Mouse (Mus musculus) kidney, postnatal 4 days (tissue): ENCODE data around the gene Pnkd.

Experiments used
- DNase-seq, 2 experiments: peaks; one replicate each; pipeline ENCODE4 v3.0.0; 2021; ENCODE audit warnings: mixed read lengths in 2 of 2

The Pnkd gene

DNA sequence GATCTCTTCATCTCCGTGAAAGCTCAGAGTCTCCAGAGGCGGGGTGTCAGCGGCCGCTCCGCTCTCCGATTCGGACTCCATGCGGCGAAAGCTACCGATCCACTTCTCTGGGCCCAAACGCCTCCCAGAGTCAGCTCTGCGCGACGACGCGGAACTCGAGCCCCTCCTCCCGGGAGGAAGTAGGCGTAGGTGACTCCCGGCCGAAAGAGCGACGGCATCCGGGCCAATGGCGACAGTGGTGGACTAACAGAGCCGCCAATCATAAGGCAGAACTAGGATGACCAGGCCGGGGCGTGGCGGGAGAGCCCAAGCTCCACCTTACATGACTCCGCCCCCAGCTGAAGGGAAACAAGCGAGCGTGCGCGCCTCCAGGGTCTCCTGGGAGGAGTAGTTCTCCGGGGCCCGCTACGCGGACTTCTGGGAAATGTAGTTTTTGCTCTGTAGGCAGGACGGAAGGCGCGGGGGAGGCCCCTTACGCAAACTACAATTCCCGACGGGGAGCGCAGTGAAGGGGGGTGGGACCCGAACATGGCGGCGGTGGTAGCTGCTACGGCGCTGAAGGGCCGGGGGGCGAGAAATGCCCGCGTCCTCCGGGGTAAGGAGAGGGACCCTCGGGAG is at the start of gene Pnkd, which contains the start of gene Aamp:
Gene Pnkd, plus strand, starts transcription at position 388 of the 618 bp plus-strand sequence.
Gene Aamp, minus strand, starts transcription at position 196 of the 618 bp plus-strand sequence.
- DNase-seq, result peak; percentile 99 to 100

DNA sequence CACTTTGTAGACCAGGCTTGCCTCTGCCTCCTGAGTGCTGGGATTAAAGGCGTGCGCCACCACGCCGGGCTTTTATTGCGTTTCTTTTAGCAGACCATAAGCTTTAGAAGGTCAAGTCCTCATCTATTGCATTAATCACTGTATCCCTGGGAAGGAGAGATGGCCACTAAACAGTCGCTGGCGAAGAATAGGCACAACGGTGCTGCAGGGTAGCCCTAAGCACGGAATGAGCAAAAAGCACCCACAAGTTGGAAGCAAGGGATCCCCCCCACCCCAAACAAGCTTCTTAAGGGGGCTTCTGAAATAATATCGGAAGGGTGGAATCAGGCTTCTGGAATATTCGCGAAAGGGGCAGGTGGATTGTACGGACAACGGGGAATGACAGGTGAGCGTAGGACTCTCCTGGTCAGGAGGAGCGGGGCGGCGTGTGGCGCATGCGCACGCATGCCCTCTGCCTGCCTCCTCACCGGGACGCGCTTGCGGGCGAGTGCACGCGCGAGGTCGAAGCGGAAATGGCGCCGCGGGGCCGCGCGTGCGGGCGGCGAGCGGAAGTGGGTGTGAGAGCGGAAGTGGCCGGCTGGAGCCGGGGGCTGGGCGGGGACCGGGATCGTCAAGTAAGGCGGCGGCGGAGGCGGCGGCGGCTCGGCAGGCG is 48.7 kb upstream of the Pnkd start, which contains the start of gene Arpc2:
Gene Arpc2, plus strand, starts transcription at position 147 of the 652 bp plus-strand sequence.
- peak; percentile 97 to 99 for DNase-seq

DNA sequence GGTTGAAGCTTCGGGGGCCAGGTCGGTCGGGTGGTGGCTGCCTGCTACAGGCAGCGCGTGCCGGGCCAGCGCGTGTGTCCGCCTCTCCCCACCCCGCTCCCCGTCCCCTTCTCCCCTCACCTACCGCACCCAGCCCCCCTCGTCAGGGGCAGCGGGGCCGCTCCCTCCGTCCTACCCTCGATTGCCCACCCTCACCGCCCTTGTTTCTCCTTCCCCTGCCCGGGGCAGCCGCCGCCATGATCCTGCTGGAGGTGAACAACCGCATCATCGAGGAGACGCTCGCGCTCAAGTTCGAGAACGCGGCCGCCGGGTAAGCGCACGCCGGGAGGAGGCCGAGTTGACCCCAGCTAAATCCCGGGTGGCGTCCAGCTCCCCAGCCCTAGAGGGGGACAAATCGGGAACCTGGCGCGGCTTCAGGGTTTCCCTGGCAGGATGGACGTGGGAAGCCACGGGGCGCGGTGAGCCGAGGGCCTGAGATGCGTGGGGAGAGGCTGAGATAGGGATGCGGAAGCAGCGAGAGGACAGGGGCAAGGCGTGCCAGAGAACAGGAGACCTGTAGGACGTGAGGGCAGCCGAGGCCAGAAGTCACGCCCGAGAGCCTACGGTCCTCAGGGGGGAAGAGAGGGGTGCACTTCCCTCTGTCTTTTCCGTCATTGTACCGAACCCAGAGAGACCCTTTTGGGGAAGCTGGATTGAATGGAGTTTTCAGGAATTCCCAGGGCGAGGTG is 48.0 kb upstream of the Pnkd start:
- DNase-seq, result peak in 1 of 2 experiments; percentile 69

DNA sequence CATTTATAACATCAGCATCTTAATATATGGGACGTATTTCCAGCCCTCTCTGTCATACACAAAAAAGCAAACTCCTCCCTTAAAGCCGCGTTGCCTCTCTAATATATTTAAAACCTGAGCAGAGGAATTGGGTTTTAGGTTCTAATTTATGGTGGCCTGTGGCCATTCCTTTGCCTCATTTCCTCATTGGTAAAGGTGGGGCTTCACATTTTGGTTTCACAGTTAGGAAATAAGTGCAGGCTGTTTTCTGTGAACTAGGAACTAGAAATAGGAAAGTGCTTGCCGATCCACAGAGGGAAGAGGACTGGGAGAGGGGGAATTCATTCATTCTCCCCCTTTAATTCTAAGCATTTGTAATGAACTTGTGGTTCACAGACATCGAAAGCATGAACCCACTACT is 47.1 kb upstream of the Pnkd start:
- DNase-seq, result no peak

DNA sequence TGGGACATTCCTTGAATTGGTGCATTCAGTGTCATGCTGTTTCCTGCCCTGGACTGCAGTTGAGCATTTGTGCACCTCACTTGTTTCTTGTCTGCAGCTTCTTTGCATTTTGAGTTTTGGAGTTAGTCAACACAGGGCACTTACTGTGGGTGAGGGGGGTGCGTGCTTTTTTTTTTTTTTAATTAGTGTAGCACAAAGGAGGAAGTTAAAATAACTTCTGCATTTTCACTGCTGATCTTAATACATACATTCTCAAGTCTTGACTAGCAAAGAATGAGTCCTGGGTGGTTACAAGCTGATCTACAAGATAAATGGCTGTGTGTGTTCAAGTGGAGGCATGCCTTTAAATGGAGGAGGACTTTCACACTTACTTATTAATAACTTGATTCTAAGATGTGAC is 46.6 kb upstream of the Pnkd start:
- no peak for DNase-seq

DNA sequence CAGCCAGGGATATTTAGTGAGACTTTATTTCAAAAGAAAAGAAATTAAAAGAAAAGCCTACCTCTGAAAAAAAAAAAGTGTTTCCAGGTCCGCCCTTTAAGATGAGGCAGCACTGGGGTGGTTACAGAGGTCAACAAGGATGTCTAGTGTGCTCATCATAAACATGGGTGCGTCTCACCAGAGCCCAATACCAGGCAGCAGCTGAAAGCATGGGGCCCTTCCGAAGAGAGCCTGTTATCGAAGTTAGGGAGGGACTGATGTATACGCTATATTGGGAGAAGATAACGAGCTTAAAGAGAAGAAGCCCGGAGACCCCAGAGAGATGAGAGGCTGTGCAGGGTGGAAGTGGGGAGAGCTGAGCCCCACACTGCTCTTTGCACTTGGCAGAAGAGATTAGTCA is 45.6 kb upstream of the Pnkd start:
- no peak for DNase-seq

DNA sequence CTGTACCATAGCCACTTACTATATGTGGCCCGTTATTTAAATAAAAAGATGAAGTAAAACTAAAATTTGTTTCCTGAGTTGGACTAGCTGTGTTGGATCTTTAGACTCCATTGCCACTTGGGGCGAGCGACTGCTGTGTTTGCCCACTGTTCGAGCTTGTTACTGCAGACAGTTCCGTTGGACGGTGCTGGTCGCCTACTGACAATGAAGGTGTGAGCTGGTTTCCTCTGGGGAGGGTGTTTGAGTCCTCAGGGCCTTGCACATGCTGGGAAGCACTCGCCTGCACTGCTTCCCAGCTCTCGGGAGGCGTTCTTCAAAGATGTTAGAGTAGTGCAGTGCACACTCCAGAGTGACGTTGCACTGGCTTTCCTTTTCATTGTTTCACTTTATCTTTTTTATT is 45.1 kb upstream of the Pnkd start:
- peak; percentile 15 to 24 for DNase-seq

DNA sequence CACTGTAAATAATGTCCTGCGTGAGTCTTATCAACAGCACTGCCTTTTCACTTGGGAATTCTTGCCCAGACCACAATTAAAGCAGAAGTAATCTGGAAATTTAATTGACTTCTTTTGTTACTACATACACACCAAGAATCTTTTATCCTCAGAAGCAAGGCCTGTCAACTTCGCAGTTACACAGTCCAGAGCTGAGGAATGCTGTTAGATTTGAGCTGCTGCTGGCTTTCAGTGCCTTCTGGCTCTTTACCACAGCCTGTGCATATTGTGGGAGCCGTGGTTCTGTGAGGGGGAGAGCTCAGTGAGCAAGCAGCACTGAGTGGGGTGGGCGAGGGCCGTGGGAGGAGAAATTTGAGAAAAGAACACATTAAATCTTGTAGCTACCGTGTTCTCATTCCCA is 44.4 kb upstream of the Pnkd start:
- DNase-seq, result peak; percentile 54 to 70

DNA sequence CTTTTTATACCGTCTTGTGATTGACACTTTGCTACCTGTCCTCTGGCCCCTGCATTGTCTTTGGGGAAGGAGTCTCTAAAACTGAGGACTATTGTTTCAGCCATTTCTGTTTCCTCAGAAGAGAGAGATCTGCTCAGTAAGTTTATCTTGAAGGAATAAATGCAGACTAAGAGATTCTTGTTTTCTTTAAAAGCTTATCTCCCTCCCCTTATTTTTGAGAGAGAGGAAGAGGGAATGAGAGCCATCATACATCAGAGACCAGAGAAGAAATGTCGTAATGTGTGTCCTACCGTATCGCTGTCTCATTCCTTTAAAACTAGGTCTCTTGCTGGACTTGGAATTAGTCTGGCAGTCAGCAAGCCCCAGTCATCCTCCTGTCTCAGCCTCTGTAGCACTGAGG is 43.9 kb upstream of the Pnkd start:
- no peak for DNase-seq

DNA sequence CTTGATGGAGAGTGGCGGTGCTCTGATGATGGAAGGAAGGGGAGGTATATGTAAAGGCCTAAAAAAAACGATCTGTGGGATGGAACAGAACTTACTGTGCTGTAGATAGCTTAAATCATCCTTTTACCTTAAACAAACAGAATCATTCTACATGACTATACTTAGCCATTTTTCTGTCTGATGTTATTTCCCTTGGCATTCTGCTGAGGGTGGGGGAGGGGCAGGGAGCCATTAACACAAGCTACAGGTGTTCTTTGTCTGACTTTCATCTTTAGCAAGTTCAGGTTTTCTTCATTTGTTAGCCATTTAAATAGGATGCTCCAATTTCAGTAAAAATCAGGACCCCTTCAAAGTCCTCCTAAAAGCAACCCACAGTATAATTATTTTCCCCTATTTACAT is 39.2 kb upstream of the Pnkd start:
- no peak for DNase-seq

DNA sequence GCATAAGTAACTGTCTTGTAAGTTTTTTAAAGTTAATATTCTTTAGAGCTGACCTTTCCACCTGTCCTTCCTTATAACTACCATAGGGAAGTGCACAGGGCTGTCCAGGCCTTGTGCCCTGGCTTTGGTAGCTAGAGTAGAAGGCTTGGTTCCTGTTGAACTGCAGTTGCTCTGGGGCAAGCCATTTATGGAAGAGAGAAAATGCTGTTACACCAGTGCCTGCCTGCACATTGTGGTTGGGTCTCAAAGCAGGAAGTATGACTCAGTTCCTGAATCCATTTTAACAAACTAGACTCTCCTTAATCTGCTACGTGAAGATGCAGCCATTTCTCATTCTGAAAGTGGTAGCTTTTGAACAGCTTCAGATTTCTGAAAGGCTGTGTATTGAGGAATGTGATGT is 35.9 kb upstream of the Pnkd start:
- DNase-seq, result peak; percentile 27 to 54

DNA sequence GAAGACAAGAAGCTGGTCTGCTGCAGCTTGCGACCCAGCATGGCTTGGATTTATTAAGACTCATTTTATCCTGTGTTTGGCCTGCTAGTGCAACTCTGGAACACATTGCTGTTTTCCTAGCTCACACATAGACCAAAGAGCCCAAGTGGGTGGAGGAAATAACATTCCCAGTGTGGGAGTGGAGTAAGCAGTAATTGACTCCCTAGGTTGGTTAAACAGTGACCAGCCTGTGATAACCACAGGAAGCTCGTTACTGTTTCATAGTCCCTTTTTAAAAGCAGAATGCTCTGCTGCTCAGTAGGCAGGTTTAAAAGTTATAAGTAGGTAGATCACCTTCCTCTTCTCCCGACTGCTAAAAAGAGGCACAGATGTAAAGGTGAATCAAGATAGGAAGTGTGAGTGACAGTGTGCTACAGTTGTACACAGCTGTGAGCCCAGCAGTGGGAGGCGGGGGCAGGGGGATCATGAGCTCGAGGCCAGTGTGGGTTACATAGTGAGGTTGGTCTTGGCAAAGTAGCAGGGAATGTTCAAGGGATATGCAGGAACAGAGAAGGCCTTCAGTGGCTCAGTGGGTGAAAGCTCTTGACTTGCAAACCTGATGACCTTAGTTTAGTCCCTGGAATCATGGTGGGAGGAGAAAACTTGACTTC is 35.3 kb upstream of the Pnkd start:
- DNase-seq, result peak; percentile 57 to 69

DNA sequence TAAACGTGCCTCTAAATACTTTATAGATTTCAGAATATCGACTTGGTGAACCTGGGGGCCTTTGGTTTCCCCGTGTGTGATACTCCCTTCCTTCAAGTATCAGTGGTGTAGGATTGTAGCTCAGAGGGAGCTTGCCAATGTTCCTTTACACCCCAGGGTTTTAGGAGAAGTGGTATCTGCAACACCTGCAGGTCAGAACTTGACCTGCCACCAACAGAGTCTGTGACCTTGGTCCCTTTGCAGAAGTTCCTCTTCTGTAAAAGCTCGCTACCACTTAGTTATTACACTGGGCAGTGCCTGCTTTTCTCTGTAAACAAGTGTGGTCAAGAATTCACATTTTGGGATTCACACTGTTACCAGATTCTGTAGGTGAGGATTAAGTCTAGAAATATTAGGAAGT is 34.6 kb upstream of the Pnkd start:
- DNase-seq, result no peak

DNA sequence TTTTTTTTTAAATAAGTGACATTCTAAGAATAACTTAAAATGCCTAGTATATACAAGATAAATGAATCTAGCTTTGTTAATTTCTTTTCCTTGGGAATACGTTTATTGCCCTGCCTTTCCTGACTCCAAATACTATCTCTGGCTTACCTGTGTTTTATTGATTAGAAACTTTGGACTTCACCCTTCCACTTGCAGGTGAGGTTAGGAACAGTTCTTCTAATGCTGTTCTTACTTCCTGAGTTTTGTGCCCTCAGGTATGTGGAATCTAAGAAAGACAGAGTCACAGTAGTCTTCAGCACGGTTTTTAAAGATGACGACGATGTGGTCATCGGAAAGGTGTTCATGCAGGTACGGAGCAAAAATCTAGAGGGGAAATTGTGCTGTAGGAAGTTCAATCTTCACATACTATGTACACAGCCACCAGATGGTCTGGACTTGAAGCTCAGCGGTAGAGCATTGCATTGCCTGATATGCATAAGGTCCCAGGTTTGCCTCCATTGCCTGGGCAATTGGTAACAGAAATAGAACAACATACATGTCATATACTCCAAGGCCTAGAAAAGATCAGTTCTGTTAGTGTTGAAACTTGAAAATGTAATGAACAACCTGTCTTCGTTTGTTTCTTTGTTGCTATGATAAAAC is 28.9 kb upstream of the Pnkd start:
- DNase-seq, result no peak

DNA sequence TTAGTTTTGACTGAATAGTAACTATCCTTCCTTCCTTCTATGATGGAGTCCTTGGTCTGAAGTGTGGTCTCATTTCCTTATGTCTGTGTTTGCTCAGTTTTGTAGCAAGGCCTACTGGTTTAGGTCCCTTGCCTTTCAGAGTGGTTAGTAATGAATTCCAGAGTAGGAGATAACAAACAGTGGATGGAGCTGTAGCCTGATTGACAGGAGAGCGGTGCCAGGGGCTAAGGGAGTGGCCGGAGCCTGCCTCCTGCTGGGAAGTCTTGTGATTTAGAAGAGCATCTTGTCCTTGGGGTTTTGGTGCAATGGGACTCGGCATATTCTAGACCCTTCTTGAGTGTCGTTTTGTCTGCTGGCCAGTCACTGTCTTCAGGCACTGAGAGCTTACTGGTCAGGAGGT is 27.9 kb upstream of the Pnkd start:
- no peak for DNase-seq

DNA sequence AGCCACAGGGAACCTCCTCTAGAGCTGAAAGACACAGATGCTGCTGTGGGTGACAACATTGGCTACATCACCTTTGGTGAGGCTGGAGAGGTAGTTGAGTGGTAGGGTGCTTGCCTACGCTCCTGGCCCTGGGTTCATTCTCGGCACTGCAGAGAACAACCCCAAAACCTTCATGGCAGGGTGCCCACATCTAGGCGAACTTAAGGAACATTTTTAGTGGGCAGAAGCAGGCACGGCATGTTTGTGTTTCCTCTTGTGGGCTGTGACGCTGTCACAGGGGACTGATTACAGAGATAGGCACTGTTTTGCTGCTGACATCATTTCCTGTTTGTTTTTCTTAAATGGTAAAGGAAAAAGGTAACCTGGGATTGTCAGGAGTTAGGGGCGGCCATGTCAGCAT is 22.2 kb upstream of the Pnkd start:
- DNase-seq, result no peak

DNA sequence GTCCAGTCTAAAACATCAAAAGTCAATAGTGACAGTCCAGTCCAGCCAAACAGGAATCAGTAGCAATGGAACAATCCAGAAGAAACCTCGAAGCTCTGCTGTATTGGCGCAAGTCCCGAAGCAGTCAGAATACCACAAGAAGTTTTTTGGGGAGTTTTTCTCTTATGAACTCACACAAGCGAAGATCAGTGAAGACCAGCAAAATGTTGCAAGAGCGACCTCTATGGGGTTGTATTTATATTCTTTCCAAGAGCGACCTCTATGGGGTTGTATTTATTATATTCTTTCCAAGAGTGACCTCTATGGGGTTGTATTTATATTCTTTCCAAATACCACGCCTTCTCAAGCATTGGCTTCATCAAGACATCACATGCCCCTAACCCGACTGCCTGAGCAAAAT is 16.0 kb upstream of the Pnkd start:
- DNase-seq, result no peak

DNA sequence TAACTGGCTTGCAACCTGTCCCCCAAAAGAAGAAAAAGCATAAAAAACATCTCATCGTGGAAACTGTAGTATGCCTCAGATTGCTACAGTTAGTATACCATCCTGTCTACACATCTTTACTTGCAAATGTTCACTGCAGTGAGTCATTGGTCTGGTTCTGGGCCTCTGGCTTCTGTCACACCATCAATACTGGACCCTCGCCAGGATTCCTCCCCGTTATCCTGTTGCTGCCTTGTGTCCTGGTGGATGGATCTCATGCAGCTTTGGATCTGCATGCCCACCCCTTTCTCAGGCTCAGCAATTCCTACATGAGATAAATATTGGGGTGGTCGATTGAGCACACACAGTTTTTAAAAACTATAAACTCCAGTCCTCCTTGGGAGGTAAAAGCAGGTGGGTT is 13.1 kb upstream of the Pnkd start:
- no peak for DNase-seq

DNA sequence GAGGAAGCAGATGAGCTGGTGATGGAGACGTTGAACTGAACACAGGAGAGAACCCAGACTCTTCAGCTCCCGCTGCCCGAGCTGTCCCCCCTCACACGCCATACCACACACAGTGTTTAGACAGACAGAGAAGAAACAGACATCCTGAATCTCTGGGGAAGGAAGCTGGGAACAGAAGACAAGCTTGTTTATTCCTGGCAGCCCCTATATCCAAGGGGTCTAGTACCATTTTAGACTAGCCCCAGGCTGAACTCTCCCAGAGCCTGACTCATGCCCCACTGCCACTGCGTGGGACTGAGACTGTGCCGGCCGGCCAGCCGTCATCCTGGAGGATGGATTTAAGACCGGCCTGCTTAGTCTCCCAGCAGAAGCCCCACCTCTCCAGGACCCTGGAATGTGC is 9.7 kb upstream of the Pnkd start:
- DNase-seq, result peak; percentile 41 to 58

DNA sequence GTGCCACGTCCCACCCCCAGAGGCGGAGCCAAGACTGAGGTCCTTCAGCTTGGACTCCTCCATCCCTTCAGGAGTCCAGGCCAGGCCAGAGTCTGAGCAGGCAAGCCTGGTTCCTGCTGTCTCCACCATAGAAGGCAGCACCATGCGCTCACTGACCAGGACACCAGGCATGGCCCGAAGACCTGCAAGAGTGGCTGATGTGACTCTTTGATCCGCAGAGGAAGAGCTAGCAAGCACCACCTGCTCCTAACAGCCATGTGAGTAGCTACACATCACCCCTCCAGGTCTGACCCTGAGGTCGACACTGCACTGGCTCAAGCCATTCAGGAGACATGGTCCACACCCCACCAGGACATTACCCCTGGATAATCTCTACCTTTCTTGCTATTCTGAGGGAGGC is 7.7 kb upstream of the Pnkd start:
- DNase-seq, result peak; percentile 31 to 54

DNA sequence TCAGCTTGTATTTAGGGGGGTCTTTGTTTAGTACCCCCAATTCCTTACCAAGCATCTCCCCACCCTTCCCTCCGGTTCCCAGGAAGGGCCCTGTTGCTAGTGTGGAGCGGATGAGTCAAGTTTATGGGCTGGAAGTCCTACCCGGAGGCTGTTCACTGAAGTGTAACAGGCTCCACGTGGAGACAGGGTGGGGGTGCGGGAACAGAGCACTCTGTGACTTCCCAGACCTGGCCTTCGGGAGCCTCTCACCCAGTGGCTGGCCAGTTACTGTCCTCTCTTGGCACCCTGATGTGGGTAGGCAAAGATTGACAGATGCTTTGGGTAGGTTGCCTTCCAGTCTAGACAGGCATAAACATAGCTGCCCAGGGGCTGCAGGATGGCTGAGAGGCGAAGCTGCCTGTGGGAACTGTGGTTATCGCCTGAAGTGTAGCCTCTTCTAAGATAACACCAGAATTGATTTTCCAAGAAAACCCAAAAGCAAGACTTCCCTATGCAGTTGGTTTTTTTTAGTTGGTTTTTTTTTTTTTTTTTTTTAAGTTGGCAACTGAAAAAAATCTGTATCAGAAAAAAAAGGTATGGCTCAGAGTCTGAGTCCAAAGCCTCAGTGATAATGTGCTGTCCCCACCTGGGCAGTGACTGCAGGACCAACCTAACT is 6.7 kb upstream of the Pnkd start:
- DNase-seq, result peak; percentile 59 to 77

DNA sequence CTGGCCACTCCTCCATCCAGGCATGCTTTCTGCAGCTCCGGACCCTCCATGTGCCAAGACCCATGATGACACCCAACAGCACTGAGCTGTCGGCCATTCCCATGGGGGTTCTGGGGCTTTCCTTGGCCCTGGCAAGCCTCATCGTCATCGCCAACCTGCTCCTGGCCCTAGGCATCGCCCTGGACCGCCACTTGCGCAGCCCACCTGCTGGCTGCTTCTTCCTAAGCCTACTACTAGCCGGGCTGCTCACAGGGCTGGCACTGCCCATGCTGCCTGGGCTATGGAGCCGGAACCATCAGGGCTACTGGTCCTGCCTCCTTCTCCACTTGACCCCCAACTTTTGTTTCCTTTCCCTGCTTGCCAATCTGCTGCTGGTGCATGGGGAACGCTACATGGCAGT is 6.2 kb upstream of the Pnkd start, which contains the start of gene Gpbar1:
Gene Gpbar1, plus strand, starts transcription at position 13 of the 400 bp plus-strand sequence.
- DNase-seq, result no peak
